Mouse (Mus musculus) thymus, adult 2 months (tissue): Measurements from ENCODE around the gene Slc38a4.

Experiments used
- CTCF ChIP-seq: fragments of 200-500 bp; IDR thresholded peaks from 2 replicates; pipeline ENCODE4 v1.5.1; 2012; ENCODE audit warnings: mild to moderate bottlenecking, control low read depth, low read length, moderate library complexity, borderline replicate concordance; ENCODE audit not compliant: control insufficient read depth, poor library complexity, insufficient read depth; ENCODE audit errors: extremely low read depth
- POLR2A ChIP-seq: fragments of 200-500 bp; IDR thresholded peaks from 2 replicates; pipeline ENCODE4 v1.6.1; 2012; ENCODE audit warnings: mild to moderate bottlenecking, low read length, control low read depth, moderate library complexity; ENCODE audit not compliant: control insufficient read depth, poor library complexity, insufficient read depth; ENCODE audit errors: extremely low read depth

- TF ChIP-seq CTCF (no peak), POLR2A (no peak)
Observed at GRCm38 (mm10) chr15:97066937-97067336, 11.2 kb upstream of the Slc38a4 start.
